Comparison of ENCODE assay signal across 13 mouse cellular contexts in genomic region chr7:83738623-83739462, GRCm38 (mm10). TPM values are rescaled to one million over a fixed set of nuclear protein-coding genes. Genes with fewer than 3 reads are reported as not detected.
DNase-seq lines count a peak whose midpoint lies in the region; ATAC-seq and TF ChIP-seq lines count a peak whose summit lies in the region.
"Had no signal": no experiment of that assay in that cellular context is flagged by ENCODE, and none has a peak within 500 bp of the region (broad histone marks: within the 10 kb centered on the region; RNA-seq: fewer than 3 reads in every experiment).

No protein-coding gene starts in this region.

- intact Hi-C loops in left cerebral cortex, adult 2 months (cut with DNase I) = no loop called here

- H3K9ac ChIP-seq in intestine, embryonic 16.5 days (ENCODE audit: low read depth, low read length) = no peak overlapping the region
- H3K9ac ChIP-seq in intestine, embryonic 15.5 days = no peak overlapping the region
- H3K9ac ChIP-seq in heart, embryonic 13.5 days = no peak overlapping the region
- H3K9ac ChIP-seq in stomach, embryonic 14.5 days (replicated peaks; ENCODE audit: low read depth, low read length) = no peak overlapping the region
- H3K9ac ChIP-seq: neural tube, embryonic 13.5 days had no signal

- H3K4me3 ChIP-seq in cerebellum, adult 2 months (replicated peaks; ENCODE audit: insufficient read depth, low read depth, low read length) = no peak overlapping the region
- H3K4me3 ChIP-seq in intestine, embryonic 16.5 days (ENCODE audit: low read length) = no peak overlapping the region
- H3K4me3 ChIP-seq in intestine, embryonic 15.5 days (replicated peaks) = no peak overlapping the region
- no peak overlapping the region for H3K4me3 ChIP-seq in heart, embryonic 13.5 days
- no peak overlapping the region for H3K4me3 ChIP-seq in stomach, embryonic 14.5 days (ENCODE audit: low read depth, low read length)
- H3K4me3 ChIP-seq in left cerebral cortex, adult 2 months = no peak overlapping the region
- H3K4me3 ChIP-seq: neural tube, embryonic 13.5 days had no signal

- H3K36me3 ChIP-seq in intestine, embryonic 16.5 days (ENCODE audit: control insufficient read depth, insufficient read depth, low read length) = no peaks in the 10 kb centered on the region
- no peaks in the 10 kb centered on the region for H3K36me3 ChIP-seq in intestine, embryonic 15.5 days
- no peaks in the 10 kb centered on the region for H3K36me3 ChIP-seq in heart, embryonic 13.5 days
- H3K36me3 ChIP-seq in stomach, embryonic 14.5 days (ENCODE audit: control insufficient read depth, insufficient read depth, low read length) = no peaks in the 10 kb centered on the region
- H3K36me3 ChIP-seq: neural tube, embryonic 13.5 days had no signal

- TF ChIP-seq CTCF in cerebellum, adult 2 months (IDR thresholded peaks at IDR 0.05; ENCODE audit: borderline replicate concordance, insufficient read depth, low read depth, low read length) = no peak
- TF ChIP-seq CTCF in left cerebral cortex, adult 2 months (IDR thresholded peaks at IDR 0.05) = no peak

- WGBS in cerebellum, adult 2 months = 82% methylated on average over 10 of the region's 10 CpGs
- 66% methylated on average over 10 of the region's 10 CpGs for WGBS in intestine, embryonic 16.5 days
- 58% methylated on average over 10 of the region's 10 CpGs for WGBS in intestine, embryonic 15.5 days
- 46% methylated on average over 10 of the region's 10 CpGs for WGBS in heart, embryonic 13.5 days
- 57% methylated on average over 10 of the region's 10 CpGs for WGBS in stomach, embryonic 14.5 days

- H3K27me3 ChIP-seq in cerebellum, adult 2 months (ENCODE audit: control insufficient read depth, insufficient read depth, low read length) = no peaks in the 10 kb centered on the region
- H3K27me3 ChIP-seq in intestine, embryonic 16.5 days (replicated peaks; ENCODE audit: control insufficient read depth, insufficient read depth, low read length) = no peaks in the 10 kb centered on the region
- H3K27me3 ChIP-seq in intestine, embryonic 15.5 days (replicated peaks) = no peaks in the 10 kb centered on the region
- H3K27me3 ChIP-seq in heart, embryonic 13.5 days (replicated peaks) = no peaks in the 10 kb centered on the region
- no peaks in the 10 kb centered on the region for H3K27me3 ChIP-seq in stomach, embryonic 14.5 days (ENCODE audit: control insufficient read depth, insufficient read depth, low read length)
- H3K27me3 ChIP-seq: neural tube, embryonic 13.5 days had no signal

- peak; percentile 33 for DNase-seq in cerebellum, adult 11-12 months
- DNase-seq in cerebellum, adult 2 months = no peak
- DNase-seq in left cerebral cortex, adult 2 months (ENCODE audit: extremely low spot score in 1 of 2, low spot score in 2 of 2) = no peak
- no peak for DNase-seq in MN1 (ENCODE audit: low spot score)
- DNase-seq: adrenal gland, adult 8-10 months; kidney, postnatal 25 days had no signal

- no peak for TF ChIP-seq POLR2A in cerebellum, adult 2 months (IDR thresholded peaks at IDR 0.05; ENCODE audit: borderline replicate concordance, insufficient read depth, low read length)

- peaks cover 15% of the 10 kb centered on the region; the same call in 1 of the 2 replicates for H3K4me1 ChIP-seq in cerebellum, adult 2 months (ENCODE audit: control insufficient read depth, insufficient read depth, low read length)
- peaks cover 2% of the 10 kb centered on the region; the same call in 1 of the 2 replicates for H3K4me1 ChIP-seq in intestine, embryonic 16.5 days (ENCODE audit: control insufficient read depth, insufficient read depth, low read length)
- 0 out of 2 replicates have a peak, but pooled peaks cover 5% of the 10 kb centered on the region for H3K4me1 ChIP-seq in intestine, embryonic 15.5 days (replicated peaks)
- H3K4me1 ChIP-seq in heart, embryonic 13.5 days = peaks cover 24% of the 10 kb centered on the region
- peaks cover 6% of the 10 kb centered on the region; the same call in 1 of the 2 replicates for H3K4me1 ChIP-seq in stomach, embryonic 14.5 days (ENCODE audit: control insufficient read depth, insufficient read depth, low read length)

- 0 out of 2 replicates have a peak, but pooled peaks have one; percentile 31 for ATAC-seq in intestine, embryonic 16.5 days
- ATAC-seq in intestine, embryonic 15.5 days = no peak
- no peak for ATAC-seq in heart, embryonic 13.5 days (ENCODE audit: extremely low read depth, insufficient number of reproducible peaks, low FRiP score, low TSS enrichment)
- peak; percentile 26; the same call in 1 of the 2 replicates for ATAC-seq in stomach, embryonic 14.5 days (ENCODE audit: insufficient number of reproducible peaks, insufficient read depth, low FRiP score, low read depth)

- no peak overlapping the region for H3K4me2 ChIP-seq in intestine, embryonic 16.5 days (ENCODE audit: low read depth, low read length)
- no peak overlapping the region for H3K4me2 ChIP-seq in intestine, embryonic 15.5 days (replicated peaks)
- no peak overlapping the region for H3K4me2 ChIP-seq in heart, embryonic 13.5 days
- H3K4me2 ChIP-seq in stomach, embryonic 14.5 days (replicated peaks; ENCODE audit: low read depth, low read length) = no peak overlapping the region
- H3K4me2 ChIP-seq: neural tube, embryonic 13.5 days had no signal

- no peaks in the 10 kb centered on the region for H3K9me3 ChIP-seq in intestine, embryonic 16.5 days (ENCODE audit: control insufficient read depth, low read length)
- H3K9me3 ChIP-seq in intestine, embryonic 15.5 days = no peaks in the 10 kb centered on the region
- H3K9me3 ChIP-seq in heart, embryonic 13.5 days = no peaks in the 10 kb centered on the region
- no peaks in the 10 kb centered on the region for H3K9me3 ChIP-seq in stomach, embryonic 14.5 days (ENCODE audit: control insufficient read depth, low read depth, low read length)
- H3K9me3 ChIP-seq: neural tube, embryonic 13.5 days had no signal

- H3K27ac ChIP-seq in cerebellum, adult 2 months (ENCODE audit: insufficient read depth, low read length) = no peak overlapping the region
- no peak overlapping the region for H3K27ac ChIP-seq in intestine, embryonic 16.5 days (ENCODE audit: low read length)
- H3K27ac ChIP-seq in intestine, embryonic 15.5 days = no peak overlapping the region
- peak overlapping the region; percentile 57 for H3K27ac ChIP-seq in heart, embryonic 13.5 days (replicated peaks)
- no peak overlapping the region for H3K27ac ChIP-seq in stomach, embryonic 14.5 days (ENCODE audit: low read length)
- H3K27ac ChIP-seq in left cerebral cortex, adult 2 months = no peak overlapping the region

RNA-seq across cellular contexts. Expression of gene Il16, which starts 6.7 kb away (rescaled TPM):
- 84.9 and 108 TPM in 2 replicates for polyA plus RNA-seq in cerebellum, adult 2 months (2012; rRNA removed)
- polyA plus RNA-seq in intestine, embryonic 16.5 days (2015; fragmentation: Nextera tagmentation; extraction: Ambion mirVana) = 4.3 and 4.9 TPM in 2 replicates
- polyA plus RNA-seq in intestine, embryonic 15.5 days (2015; fragmentation: Nextera tagmentation; extraction: Ambion mirVana) = 3.9 and 4.5 TPM in 2 replicates
- 2.6 TPM in 2 replicates for polyA plus RNA-seq in heart, embryonic 13.5 days (2015; fragmentation: Nextera tagmentation; extraction: Ambion mirVana)
- 3.9 and 4.4 TPM in 2 replicates for polyA plus RNA-seq in stomach, embryonic 14.5 days (2014; fragmentation: Nextera tagmentation; extraction: Ambion mirVana)
- total RNA-seq in left cerebral cortex, adult 2 months (2021) = 1 to 10 TPM; 2.2 to 2.4 TPM

RNA-seq across cellular contexts. Expression of gene Cfap161, which starts 55.8 kb away (rescaled TPM):
- 1.7 and 2.4 TPM in 2 replicates for polyA plus RNA-seq in cerebellum, adult 2 months (2012; rRNA removed)
- 0.13 TPM in 1 of 2 replicates, not detected in the other for polyA plus RNA-seq in intestine, embryonic 16.5 days (2015; fragmentation: Nextera tagmentation; extraction: Ambion mirVana)
- polyA plus RNA-seq in intestine, embryonic 15.5 days (2015; fragmentation: Nextera tagmentation; extraction: Ambion mirVana) = 0.13 TPM in 1 of 2 replicates, not detected in the other
- polyA plus RNA-seq in heart, embryonic 13.5 days (2015; fragmentation: Nextera tagmentation; extraction: Ambion mirVana) = 4.0 and 4.4 TPM in 2 replicates
- 0.25 and 0.31 TPM in 2 replicates for polyA plus RNA-seq in stomach, embryonic 14.5 days (2014; fragmentation: Nextera tagmentation; extraction: Ambion mirVana)
- total RNA-seq in left cerebral cortex, adult 2 months (2021) = under 1 TPM in 1 of 2 experiments, not detected in 1; 0.94 TPM
- total RNA-seq: megakaryocyte progenitor cell, adult 5-6 weeks had no signal
- polyA plus RNA-seq: neural tube, embryonic 13.5 days; urinary bladder, adult 2 months had no signal

Comparison
In these comparisons a context has a peak if more than half of its experiments do, and no peak if none do; other contexts are left out.
1. ATAC-seq: peak in intestine, embryonic 16.5 days (single experiment) and stomach, embryonic 14.5 days (single experiment); none in intestine, embryonic 15.5 days (single experiment) and heart, embryonic 13.5 days (single experiment).
2. RNA of gene Il16, which starts 6.7 kb away (polyA plus RNA-seq): 84.9 to 108 TPM in cerebellum, adult 2 months; 4.3 to 4.9 TPM in intestine, embryonic 16.5 days, 3.9 to 4.5 TPM in intestine, embryonic 15.5 days, 3.9 to 4.4 TPM in stomach, embryonic 14.5 days and 2.6 TPM in heart, embryonic 13.5 days; every median in the first group is over 10 times any median in the second.